Mouse (Mus musculus) MEL (cell line): ENCODE measurements around the gene Prr12.

Experiments
- BHLHE40 ChIP-seq: IDR thresholded peaks from 2 replicates; pipeline ENCODE4 v1.6.1; 2012; ENCODE audit warnings: low read depth, mild to moderate bottlenecking, inconsistent platforms, low read length, improper control_type of control experiment, borderline replicate concordance
- CTCF ChIP-seq, 3 experiments: IDR thresholded peaks in 2 of 3; conservative IDR thresholded peaks in 1 of 3; 2 replicates each; pipeline ENCODE4 v1.5.1; 2011 to 2012; ENCODE audit warnings: low read length in 3 of 3, low read depth in 2 of 3, mild to moderate bottlenecking in 2 of 3, improper control_type of control experiment in 1 of 3, inconsistent platforms in 1 of 3, mixed read lengths in 1 of 3, moderate library complexity in 1 of 3; ENCODE audit not compliant: control insufficient read depth in 1 of 3, insufficient read depth in 1 of 3, poor library complexity in 1 of 3, severe bottlenecking in 1 of 3
- EP300 ChIP-seq, 2 experiments: IDR thresholded peaks; 2 replicates each; pipeline ENCODE4 v1.6.1; 2011; ENCODE audit warnings: improper control_type of control experiment in 2 of 2, low read length in 2 of 2, low read depth in 1 of 2, mild to moderate bottlenecking in 1 of 2
- NELFE ChIP-seq: IDR thresholded peaks from 2 replicates; pipeline ENCODE4 v1.6.1; 2011; ENCODE audit warnings: low read depth, low read length, improper control_type of control experiment
- SIN3A ChIP-seq: IDR thresholded peaks from 2 replicates; pipeline ENCODE4 v1.6.1; 2012; ENCODE audit warnings: low read length, improper control_type of control experiment, inconsistent platforms
- TAL1 ChIP-seq: IDR thresholded peaks from 2 replicates; pipeline ENCODE4 v1.6.1; 2012; ENCODE audit warnings: mild to moderate bottlenecking, inconsistent platforms, low read length, moderate library complexity, mixed read lengths
- ZC3H11A ChIP-seq: IDR thresholded peaks from 2 replicates; pipeline ENCODE4 v1.6.1; 2012; ENCODE audit warnings: low read depth, mild to moderate bottlenecking, inconsistent platforms, low read length, improper control_type of control experiment

DNA sequence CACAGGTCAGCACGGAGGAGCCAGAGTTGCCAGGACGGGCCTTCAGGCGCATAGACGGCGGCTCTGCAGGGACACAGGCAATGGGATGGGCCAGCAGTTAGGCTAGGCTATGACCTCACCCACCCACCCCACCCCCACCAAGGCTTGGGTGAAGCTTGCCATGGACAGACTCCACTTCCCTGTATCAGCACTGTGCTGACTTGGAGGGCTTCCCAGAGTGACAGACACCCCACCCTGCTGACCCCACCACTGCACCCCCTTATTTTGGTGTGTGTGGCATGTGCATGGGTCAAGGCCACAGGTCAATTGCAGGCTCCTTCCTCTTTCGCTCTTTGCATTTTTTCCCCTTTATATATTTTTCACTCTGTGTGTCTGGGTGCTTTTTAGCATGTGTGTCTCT is 42.7 kb upstream of the Prr12 start:
- TF ChIP-seq ZC3H11A (no peak), BHLHE40 (no peak), SIN3A (no peak), NELFE (no peak), CTCF (IDR thresholded peaks at IDR 0.05 in 2 of 3, conservative IDR thresholded peaks at IDR 0.05 in 1 of 3; ENCODE audit: control insufficient read depth in 1 of 3, insufficient read depth in 1 of 3, low read depth in 2 of 3, low read length in 3 of 3, poor library complexity in 1 of 3, severe bottlenecking in 1 of 3) (no peak), TAL1 (no peak), EP300 (IDR thresholded peaks at IDR 0.05; ENCODE audit: low read depth in 1 of 2, low read length in 2 of 2) (no peak)
